Mouse (Mus musculus) heart, embryonic 12.5 days (tissue): ENCODE results near the gene Gm1043. TPM values are rescaled to one million over a fixed set of nuclear protein-coding genes. Genes with fewer than 3 reads are reported as not detected.

ENCODE experiments used
- ATAC-seq: fragments of 200-750 bp; cut with Nextera tagmentation; 2 replicates; pipeline ENCODE4 v1.8.0; 2017; ENCODE audit warnings: moderate TSS enrichment, moderate library complexity; ENCODE audit not compliant: insufficient number of reproducible peaks, low FRiP score
- H3K27ac ChIP-seq: fragments of 300-500 bp; sonication (generic); 2 replicates; pipeline ENCODE4 v1.5.1; 2016; ENCODE audit warnings: mild to moderate bottlenecking, moderate library complexity; ENCODE audit not compliant: poor library complexity, severe bottlenecking
- H3K27me3 ChIP-seq: fragments of 300-500 bp; sonication (generic); replicated peaks from 2 replicates; pipeline ENCODE4 v1.6.1; 2016; ENCODE audit warnings: mild to moderate bottlenecking, moderate library complexity
- H3K36me3 ChIP-seq: fragments of 300-500 bp; sonication (generic); 2 replicates; pipeline ENCODE4 v1.6.1; 2016; ENCODE audit warnings: mild to moderate bottlenecking, moderate library complexity
- H3K4me1 ChIP-seq: fragments of 300-500 bp; sonication (generic); replicated peaks from 2 replicates; pipeline ENCODE4 v1.6.1; 2016; ENCODE audit warnings: mild to moderate bottlenecking
- H3K4me2 ChIP-seq: fragments of 300-500 bp; sonication (generic); 2 replicates; pipeline ENCODE4 v1.6.1; 2016; ENCODE audit warnings: mild to moderate bottlenecking, moderate library complexity
- H3K4me3 ChIP-seq: fragments of 300-500 bp; sonication (generic); 2 replicates; pipeline ENCODE4 v1.5.1; 2016; ENCODE audit warnings: mild to moderate bottlenecking
- H3K9ac ChIP-seq: fragments of 300-500 bp; sonication (generic); 2 replicates; pipeline ENCODE4 v1.6.1; 2016; ENCODE audit warnings: mild to moderate bottlenecking, moderate library complexity
- H3K9me3 ChIP-seq: fragments of 300-500 bp; sonication (generic); replicated peaks from 2 replicates; pipeline ENCODE4 v1.6.1; 2016; ENCODE audit warnings: mild to moderate bottlenecking, moderate library complexity
- WGBS: fragments of 180-500 bp; shearing (Covaris S2); methylation state at CpG from one replicate; pipeline ENCODE4 v1.1.7; 2016; 5-methylcytosine and 5-hydroxymethylcytosine counted together
- polyA plus RNA-seq: library from polyadenylated mRNA; unstranded; fragments of >200 nt; fragmentation: Nextera tagmentation; extraction: Ambion mirVana; gene quantifications from 2 replicates; pipeline ENCODE4 v1.2.1, GENCODE M21; 2016

Gene Gm1043
- polyA plus RNA-seq, 1 experiment from 2014 or later: not detected

DNA sequence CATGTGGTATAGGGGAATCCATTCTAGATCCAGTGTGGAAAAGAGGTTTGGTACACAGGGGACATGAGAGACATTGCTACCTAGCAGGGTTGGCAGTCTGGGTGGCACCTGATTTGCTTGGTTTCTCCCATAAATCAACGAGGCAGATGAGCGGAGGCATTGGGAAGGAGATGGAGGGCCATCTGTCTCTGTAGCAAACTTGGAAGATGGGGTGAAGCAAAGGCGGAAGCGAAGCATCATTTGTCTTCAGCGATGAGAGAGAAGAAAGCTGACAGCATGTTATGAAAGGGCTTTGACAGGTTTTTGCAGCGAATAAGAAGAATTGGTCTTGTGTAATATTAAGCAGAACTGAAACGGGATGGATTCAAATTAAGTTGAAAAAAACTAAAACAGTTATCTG lies 119.7 kb downstream of the Gm1043 start:
- 76% methylated on average over 7 of the region's 7 CpGs for WGBS
- H3K4me1 ChIP-seq: no peaks in the 10 kb centered on the region
- H3K36me3 ChIP-seq: no peaks in the 10 kb centered on the region
- no peak for ATAC-seq
- no peak overlapping the region for H3K4me3 ChIP-seq
- 0 out of 2 replicates have a peak, but pooled peaks cover 10% of the 10 kb centered on the region for H3K27me3 ChIP-seq
- H3K9me3 ChIP-seq: peaks cover 5% of the 10 kb centered on the region; the same call in 1 of the 2 replicates
- H3K4me2 ChIP-seq: no peak overlapping the region
- no peak overlapping the region for H3K27ac ChIP-seq
- H3K9ac ChIP-seq: no peak overlapping the region

DNA sequence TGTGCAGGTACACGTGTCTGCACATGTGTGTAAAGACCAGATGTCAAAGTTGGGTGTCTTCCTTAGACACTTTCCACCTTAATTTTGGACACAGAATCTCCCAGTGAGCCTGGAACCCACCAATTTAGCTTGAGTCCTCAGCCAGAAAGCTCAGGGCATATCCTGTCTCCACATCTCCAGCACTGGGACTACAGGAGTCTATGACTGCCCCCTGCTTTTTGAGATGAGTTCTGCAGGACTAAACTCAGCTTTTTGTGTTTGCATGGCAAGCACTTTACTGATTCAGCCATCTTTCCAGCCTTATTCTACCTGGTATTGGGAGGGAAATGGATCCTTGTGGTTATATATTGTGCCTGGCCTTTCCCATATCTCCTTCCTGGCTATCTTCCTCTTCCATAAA lies 120.2 kb downstream of the Gm1043 start:
- H3K9me3 ChIP-seq: peaks cover 5% of the 10 kb centered on the region; the same call in 1 of the 2 replicates
- WGBS: 72% methylated on average over 1 of the region's 1 CpGs
- no peaks in the 10 kb centered on the region for H3K4me1 ChIP-seq
- H3K27ac ChIP-seq: no peak overlapping the region
- no peak overlapping the region for H3K4me2 ChIP-seq
- H3K27me3 ChIP-seq: peaks cover 10% of the 10 kb centered on the region; the same call in 1 of the 2 replicates
- H3K36me3 ChIP-seq: no peaks in the 10 kb centered on the region
- H3K9ac ChIP-seq: no peak overlapping the region
- ATAC-seq: no peak
- H3K4me3 ChIP-seq: no peak overlapping the region

DNA sequence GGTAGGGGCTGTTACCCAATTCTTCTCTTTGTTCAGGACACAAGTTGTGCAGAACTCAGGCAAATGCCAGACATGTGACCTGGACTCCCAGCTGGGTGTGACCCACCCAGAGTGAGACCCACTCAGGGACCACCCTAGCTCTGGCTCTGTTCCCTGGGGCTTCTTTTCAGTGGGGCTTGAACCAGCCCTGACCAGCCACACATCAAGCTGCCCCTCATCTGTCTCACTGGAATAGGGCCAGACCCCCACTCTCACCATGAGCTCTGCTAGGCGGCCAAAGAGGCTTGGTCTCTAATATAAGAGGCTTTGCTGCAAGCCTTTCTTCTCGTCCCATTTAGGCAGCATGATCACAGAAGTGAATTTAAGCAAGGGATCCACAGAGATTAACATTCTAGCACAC lies 121.2 kb downstream of the Gm1043 start:
- H3K4me2 ChIP-seq: no peak overlapping the region
- peaks cover 5% of the 10 kb centered on the region; the same call in 1 of the 2 replicates for H3K9me3 ChIP-seq
- H3K27me3 ChIP-seq: peaks cover 10% of the 10 kb centered on the region; the same call in 1 of the 2 replicates
- no peak overlapping the region for H3K9ac ChIP-seq
- ATAC-seq: no peak
- H3K4me1 ChIP-seq: no peaks in the 10 kb centered on the region
- no peak overlapping the region for H3K4me3 ChIP-seq
- H3K36me3 ChIP-seq: no peaks in the 10 kb centered on the region
- 57% methylated on average over 2 of the region's 2 CpGs for WGBS
- H3K27ac ChIP-seq: no peak overlapping the region

DNA sequence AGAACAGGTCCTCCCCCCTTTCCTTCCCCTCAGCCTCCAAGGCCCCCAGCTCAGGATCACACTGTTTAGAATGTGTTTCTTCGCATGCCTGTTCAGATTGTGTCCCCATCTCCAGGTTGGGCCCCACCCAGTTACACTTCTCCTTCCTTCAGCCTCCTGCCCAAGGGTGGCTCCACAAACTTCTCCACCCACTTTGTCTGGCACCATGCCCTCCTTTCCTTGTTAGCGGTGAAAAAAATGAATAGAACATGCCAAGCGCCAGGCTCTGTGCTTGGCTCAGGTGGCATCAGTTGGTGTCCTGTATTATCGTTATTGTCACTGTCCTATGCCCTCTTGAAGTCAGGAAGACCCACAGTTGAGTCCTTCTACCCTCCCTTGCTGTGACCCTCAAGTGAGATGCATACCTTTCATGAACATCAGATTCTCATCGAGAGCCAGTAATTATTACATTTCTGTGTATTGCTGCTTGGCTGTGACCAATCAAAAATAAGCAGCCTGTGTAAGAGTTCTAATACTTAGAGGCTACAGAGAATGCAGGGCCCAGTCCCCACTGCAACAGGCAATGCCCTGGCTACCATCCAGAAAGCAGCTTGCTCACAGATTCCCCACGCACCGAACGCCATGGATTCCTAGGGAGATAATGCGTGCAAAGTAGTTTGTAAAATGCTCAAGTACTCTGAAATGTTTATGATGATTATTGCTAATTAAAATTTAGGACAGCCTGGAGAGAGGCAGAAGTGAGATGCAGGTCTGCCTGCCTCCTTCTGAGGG lies 128.0 kb downstream of the Gm1043 start:
- WGBS: 77% methylated on average over 9 of the region's 9 CpGs

DNA sequence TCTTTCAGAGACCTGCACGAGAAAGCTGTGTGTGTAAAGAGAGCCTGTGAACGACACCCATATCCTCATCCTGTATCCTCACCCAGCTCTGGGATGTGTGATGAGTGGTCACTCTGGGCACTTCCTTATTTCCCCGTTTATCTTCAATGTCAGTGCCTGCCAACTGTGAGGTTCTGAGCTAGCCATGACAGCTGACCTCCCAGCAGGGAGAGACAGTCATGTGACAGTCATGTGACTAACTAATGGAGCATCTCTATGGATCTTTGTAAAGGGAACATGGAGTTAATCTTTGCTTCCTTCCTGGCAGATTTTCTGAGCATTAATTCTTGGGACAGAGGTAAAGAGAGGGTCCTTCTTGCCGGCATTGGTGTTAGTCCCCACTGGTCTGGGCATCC lies 128.5 kb downstream of the Gm1043 start:
- Histone ChIP-seq H3K36me3 (no peaks in the 10 kb centered on the region), H3K27me3 (peaks cover 3% of the 10 kb centered on the region; the same call in 1 of the 2 replicates), H3K9me3 (no peaks in the 10 kb centered on the region; the same call in 1 of the 2 replicates), H3K9ac (no peak overlapping the region), H3K4me3 (no peak overlapping the region), H3K4me1 (no peaks in the 10 kb centered on the region), H3K4me2 (no peak overlapping the region), H3K27ac (no peak overlapping the region)
- 65% methylated on average over 4 of the region's 4 CpGs for WGBS
- ATAC-seq: no peak

More for the DNA sequence above, 128.0 kb downstream of the Gm1043 start:
- H3K27me3 ChIP-seq: peaks cover 3% of the 10 kb centered on the region; the same call in 1 of the 2 replicates
- H3K4me3 ChIP-seq: no peak overlapping the region
- H3K9me3 ChIP-seq: peaks cover 4% of the 10 kb centered on the region; the same call in 1 of the 2 replicates
- H3K9ac ChIP-seq: no peak overlapping the region
- no peaks in the 10 kb centered on the region for H3K4me1 ChIP-seq
- no peak overlapping the region for H3K27ac ChIP-seq
- H3K36me3 ChIP-seq: no peaks in the 10 kb centered on the region
- ATAC-seq: no peak
- H3K4me2 ChIP-seq: no peak overlapping the region

DNA sequence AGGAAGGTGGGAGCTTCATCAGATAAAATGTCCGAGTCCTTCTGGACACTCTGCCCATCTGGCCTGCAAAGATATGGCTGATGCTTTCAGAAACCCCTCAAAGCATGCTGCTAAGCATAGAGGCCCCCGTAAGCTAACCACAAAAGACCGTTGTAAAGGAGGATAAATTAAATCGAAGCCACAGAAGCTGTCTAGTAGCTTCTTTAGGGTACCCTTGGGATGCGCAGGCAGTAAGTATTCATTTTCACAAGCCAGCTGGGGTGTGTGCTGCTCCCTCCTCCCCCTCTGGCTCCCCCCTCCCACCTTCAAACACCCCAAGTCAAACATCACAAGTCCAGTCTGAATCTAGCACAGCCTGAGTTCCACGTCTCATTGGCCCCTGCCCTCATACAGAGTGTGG lies 129.4 kb downstream of the Gm1043 start:
- no peak overlapping the region for H3K4me2 ChIP-seq
- H3K27ac ChIP-seq: no peak overlapping the region
- peaks cover 3% of the 10 kb centered on the region; the same call in 1 of the 2 replicates for H3K27me3 ChIP-seq
- H3K4me1 ChIP-seq: no peaks in the 10 kb centered on the region
- 76% methylated on average over 6 of the region's 6 CpGs for WGBS
- no peak overlapping the region for H3K4me3 ChIP-seq
- no peak for ATAC-seq
- H3K9ac ChIP-seq: no peak overlapping the region
- no peaks in the 10 kb centered on the region for H3K9me3 ChIP-seq
- H3K36me3 ChIP-seq: no peaks in the 10 kb centered on the region

DNA sequence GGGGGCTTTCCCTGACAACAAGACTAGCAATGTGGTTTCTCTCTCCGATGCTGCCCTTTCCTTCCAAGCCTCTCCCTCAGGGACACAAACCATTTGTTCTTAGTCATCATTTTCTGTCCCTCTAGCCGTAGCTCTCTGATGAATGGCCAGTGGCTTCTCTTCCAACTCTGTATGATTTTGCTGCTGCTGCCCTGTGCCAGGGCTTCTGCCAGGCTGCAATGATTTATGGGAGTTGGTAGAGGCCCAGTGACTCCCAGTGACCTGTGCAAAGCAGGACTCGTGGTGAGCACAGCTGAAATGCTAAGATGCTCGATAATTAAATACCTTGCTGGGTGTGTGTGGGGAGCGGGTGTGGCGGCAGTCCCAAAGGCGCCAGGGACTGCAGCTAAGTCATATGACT lies 130.1 kb downstream of the Gm1043 start:
- Histone ChIP-seq H3K36me3 (no peaks in the 10 kb centered on the region), H3K4me1 (no peaks in the 10 kb centered on the region), H3K9ac (no peak overlapping the region), H3K27me3 (peaks cover 3% of the 10 kb centered on the region; the same call in 1 of the 2 replicates), H3K4me2 (no peak overlapping the region), H3K4me3 (no peak overlapping the region), H3K27ac (no peak overlapping the region), H3K9me3 (no peaks in the 10 kb centered on the region)
- 81% methylated on average over 7 of the region's 7 CpGs for WGBS
- no peak for ATAC-seq

DNA sequence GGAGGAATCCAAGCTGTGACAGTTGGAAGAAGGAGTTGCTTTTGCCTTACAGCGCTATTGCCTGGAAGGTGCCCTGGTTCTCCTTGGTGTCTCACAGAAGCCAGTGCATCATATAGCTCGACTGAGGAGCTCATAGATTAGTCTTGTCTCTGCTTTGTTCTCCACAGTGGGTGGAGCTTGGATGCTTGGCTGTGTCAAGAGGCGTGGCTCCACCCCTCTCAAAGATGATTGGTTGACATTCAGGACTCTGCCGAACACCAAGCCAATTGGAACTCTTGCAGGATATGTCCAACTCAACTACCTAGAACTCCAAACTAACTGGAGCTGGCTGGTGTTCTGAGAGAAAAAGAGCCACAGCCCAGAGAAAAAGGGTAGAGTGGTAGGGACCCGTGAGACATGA lies 134.4 kb downstream of the Gm1043 start:
- no peak overlapping the region for H3K4me3 ChIP-seq
- WGBS: 46% methylated on average over 5 of the region's 5 CpGs
- no peaks in the 10 kb centered on the region for H3K4me1 ChIP-seq
- no peak for ATAC-seq
- no peak overlapping the region for H3K27ac ChIP-seq
- H3K9me3 ChIP-seq: no peaks in the 10 kb centered on the region
- no peak overlapping the region for H3K9ac ChIP-seq
- no peak overlapping the region for H3K4me2 ChIP-seq
- H3K27me3 ChIP-seq: peaks cover 7% of the 10 kb centered on the region; the same call in 1 of the 2 replicates
- no peaks in the 10 kb centered on the region for H3K36me3 ChIP-seq

DNA sequence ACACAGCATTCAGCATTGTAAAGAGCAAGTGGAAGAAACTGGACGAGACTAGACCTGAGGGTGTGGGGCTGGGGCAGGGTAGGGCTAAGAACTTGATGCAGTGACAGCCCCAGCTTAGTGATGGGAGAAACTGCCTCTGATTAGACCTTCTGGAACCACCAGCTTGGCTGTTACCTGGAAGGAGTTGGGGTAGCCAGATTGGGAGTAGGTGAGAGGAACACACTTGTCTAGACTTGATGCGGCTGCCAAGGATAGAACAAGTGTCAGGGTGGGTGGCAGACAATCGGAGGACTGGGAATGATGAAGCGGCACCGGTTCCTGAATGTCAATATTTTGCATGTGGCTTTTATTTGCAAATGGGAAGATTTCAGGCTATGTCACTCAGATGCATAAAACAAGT lies 135.4 kb downstream of the Gm1043 start:
- Histone ChIP-seq H3K4me2 (no peak overlapping the region), H3K4me1 (0 out of 2 replicates have a peak, but pooled peaks cover 1% of the 10 kb centered on the region), H3K27me3 (peaks cover 7% of the 10 kb centered on the region; the same call in 1 of the 2 replicates), H3K9me3 (no peaks in the 10 kb centered on the region), H3K4me3 (no peak overlapping the region), H3K9ac (no peak overlapping the region), H3K27ac (no peak overlapping the region), H3K36me3 (no peaks in the 10 kb centered on the region)
- WGBS: 71% methylated on average over 5 of the region's 5 CpGs
- no peak for ATAC-seq

DNA sequence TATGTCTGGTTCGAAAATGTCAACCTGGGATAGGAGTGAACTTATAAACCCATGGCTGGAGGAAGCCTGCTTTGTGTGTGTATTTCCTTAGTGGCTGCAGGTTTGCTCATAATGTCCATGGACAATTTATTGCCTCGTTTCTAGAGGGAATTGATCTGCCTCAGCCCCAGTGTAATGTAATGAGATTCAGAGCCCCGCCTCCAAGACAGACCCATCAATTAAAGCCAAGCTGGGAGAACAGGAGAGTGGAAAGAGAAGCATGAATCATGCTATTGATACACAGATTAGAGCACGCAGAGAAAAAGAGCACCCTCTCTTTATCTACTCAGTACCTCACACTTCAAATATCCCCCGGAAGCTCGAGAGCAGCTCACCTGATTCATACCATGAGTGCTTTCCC lies 136.4 kb downstream of the Gm1043 start:
- ATAC-seq: no peak
- Histone ChIP-seq H3K27ac (no peak overlapping the region), H3K4me1 (0 out of 2 replicates have a peak, but pooled peaks cover 8% of the 10 kb centered on the region), H3K4me2 (no peak overlapping the region), H3K9me3 (no peaks in the 10 kb centered on the region), H3K27me3 (peaks cover 7% of the 10 kb centered on the region; the same call in 1 of the 2 replicates), H3K4me3 (no peak overlapping the region), H3K9ac (no peak overlapping the region), H3K36me3 (no peaks in the 10 kb centered on the region)
- 58% methylated on average over 6 of the region's 6 CpGs for WGBS

DNA sequence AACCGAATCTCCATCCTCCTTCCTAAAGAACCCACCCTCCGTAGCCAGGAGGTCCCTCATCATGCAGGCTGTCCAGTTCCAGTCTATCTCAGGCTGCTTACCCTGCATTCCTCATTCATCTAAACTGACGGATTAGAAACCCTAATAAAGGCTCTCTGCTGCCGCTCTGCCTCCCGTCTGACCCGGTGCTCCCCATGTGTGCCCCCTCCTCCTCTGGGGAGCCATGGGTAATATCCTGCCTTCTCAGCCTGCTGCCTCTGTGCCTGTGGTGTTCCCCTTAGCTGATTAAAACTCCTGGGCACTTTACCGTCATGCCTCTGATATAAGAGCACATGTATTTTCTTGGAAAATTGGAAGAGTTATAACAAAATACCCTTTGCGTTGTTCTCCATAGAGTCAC lies 137.1 kb downstream of the Gm1043 start:
- no peak overlapping the region for H3K9ac ChIP-seq
- ATAC-seq: no peak
- no peak overlapping the region for H3K4me3 ChIP-seq
- H3K27ac ChIP-seq: no peak overlapping the region
- H3K9me3 ChIP-seq: no peaks in the 10 kb centered on the region
- no peaks in the 10 kb centered on the region for H3K36me3 ChIP-seq
- H3K27me3 ChIP-seq: peaks cover 7% of the 10 kb centered on the region; the same call in 1 of the 2 replicates
- H3K4me1 ChIP-seq: peaks cover 8% of the 10 kb centered on the region; the same call in 1 of the 2 replicates
- no peak overlapping the region for H3K4me2 ChIP-seq
- WGBS: 65% methylated on average over 8 of the region's 8 CpGs
